Mouse (Mus musculus): ENCODE measurements around the gene Lrrc8d.

Lrrc8d gene

GRCm38 (mm10) chr5:105718138-105718670 lies 18.4 kb downstream of the Lrrc8d start:
- DNase-seq: no peak

GRCm38 (mm10) chr5:105721267-105721666 lies 21.5 kb downstream of the Lrrc8d start:
- no peak for DNase-seq

GRCm38 (mm10) chr5:105722807-105723206 lies 23.0 kb downstream of the Lrrc8d start:
- DNase-seq: no peak

- DNase-seq: peak; percentile 54
These were observed 30.5 kb downstream of the Lrrc8d start for GRCm38 (mm10) chr5:105730193-105730831.

DNA sequence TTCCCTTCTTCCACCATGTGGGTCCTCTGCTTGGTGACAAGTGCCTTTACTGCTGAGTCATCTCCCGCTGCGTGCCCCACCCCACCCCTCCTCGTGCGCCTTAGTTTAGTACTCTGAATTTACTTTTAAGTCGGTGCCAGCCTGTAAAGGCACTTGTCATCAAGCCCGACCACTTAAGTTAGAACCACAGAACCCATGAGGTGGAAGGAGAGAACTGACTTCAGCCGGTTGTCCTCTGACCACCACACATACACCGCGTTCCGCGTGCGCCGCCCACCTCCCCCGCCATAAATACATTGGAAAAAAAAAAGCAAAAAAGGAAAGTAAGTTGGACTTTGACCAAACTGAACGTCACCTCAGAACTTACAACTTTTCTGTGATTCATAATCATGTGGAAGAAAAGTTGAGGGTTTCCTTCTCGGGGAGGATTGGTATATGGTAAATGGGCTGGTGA lies 31.4 kb downstream of the Lrrc8d start:
- DNase-seq: no peak

DNA sequence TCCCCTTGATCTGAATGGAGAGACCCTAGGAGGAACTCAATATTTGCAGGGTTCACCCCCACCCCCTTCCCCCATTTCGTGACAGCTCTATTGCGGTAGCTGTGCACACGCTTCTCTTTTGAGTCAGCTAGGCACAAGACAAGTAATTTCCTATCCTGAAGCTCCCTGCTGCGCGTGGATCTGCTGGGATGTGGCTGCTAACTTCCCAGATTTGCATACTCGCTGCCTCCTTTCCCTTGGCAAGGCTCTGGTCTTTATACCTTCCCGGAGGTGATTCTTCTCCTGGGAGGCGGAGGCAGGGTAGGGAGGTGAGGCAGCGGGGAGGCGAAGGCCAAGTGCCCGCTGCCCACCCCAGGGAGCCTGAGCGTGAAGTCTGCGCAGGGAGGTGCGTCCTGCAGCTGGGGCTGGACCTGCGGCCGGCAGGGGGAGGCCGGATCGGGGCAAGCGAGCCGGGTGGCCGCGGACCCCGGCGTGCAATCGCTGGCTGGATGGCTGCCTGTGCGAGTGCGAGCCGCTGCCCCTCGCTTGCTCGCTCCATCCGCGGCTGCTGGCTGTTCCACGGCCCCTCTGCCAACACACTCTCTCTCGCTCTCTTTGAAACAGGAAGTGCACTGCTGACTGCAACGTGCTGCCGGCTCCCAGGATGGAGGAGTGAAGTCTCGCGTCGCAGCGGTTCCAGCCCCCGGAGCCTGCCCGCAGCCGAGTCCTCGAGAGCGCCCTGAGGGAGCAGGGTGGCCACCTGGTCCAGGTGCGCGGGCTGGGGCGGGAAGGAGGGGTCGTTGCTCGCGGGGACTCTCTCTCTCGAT lies 32.1 kb downstream of the Lrrc8d start:
- DNase-seq: peak; percentile 76

DNA sequence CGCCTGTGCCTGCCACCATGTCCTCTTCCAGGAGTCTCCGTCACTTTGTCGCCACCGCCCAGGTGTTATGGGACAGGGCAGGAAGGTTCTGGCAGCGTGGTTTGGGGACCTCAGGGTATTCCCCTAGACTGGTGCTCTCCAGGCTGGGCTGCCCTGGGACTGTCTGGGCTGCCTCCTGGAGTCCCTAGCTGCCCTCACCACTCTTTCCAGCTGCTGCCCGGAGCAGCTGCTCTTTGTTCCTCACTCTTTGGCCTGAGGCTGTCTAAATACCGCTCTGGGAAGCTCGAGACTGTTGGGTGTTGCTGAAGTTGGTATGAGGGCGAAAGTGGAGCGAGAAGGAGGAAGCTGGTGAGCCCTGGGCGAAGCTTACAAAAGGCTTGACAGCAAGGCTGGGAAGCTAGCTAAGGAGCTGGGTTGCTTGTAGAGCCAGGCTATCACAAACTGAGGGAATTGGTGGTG lies 32.7 kb downstream of the Lrrc8d start:
- DNase-seq: peak; percentile 62

DNA sequence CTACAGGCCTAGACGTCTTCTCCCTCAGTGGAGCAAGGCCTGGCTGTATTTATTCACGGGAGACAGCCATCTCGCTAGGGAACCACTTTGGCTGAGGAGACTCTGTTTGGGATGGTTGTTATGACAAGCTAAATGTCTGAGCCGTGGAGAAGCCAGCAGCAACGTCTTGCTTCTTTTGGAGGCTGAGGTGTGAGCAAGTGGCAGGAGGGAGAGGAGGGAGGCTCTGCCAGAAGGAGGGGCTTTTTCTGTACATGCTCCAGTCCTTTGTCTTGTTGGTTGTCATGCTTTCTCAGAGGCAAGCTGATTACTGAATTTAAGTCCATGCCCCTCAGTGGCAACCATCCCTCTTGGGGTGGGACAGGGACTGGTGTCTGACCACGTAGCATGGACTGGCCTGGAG lies 33.5 kb downstream of the Lrrc8d start:
- no peak for DNase-seq

- DNase-seq: no peak
These were observed 36.6 kb downstream of the Lrrc8d start for GRCm38 (mm10) chr5:105736365-105736764.

GRCm38 (mm10) chr5:105737145-105737544 lies 37.4 kb downstream of the Lrrc8d start:
- no peak for DNase-seq

- no peak for DNase-seq
These were observed 40.7 kb downstream of the Lrrc8d start for GRCm38 (mm10) chr5:105740437-105740836.

GRCm38 (mm10) chr5:105742641-105743040 lies 42.9 kb downstream of the Lrrc8d start:
- peak; percentile 66 for DNase-seq

DNA sequence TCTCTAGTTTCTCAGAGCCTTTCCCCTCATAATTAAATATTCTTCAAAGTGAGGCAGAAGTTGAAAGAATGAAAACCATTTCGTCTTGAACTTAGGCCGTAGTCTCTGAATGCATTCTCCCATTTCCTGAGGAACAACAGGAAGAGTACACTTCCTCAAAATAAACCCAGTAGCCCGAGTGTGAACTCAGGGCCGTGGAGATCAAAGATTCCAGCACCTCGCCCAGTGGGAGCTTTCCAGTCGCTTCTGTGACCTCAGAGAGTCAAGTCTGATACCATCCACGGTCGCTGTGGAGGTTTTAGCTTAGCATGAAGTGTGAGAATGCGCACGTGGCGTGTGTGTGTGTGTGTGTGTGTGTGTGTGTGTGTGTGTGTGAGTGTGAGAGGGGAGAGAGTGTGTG lies 45.6 kb downstream of the Lrrc8d start:
- no peak for DNase-seq

DNA sequence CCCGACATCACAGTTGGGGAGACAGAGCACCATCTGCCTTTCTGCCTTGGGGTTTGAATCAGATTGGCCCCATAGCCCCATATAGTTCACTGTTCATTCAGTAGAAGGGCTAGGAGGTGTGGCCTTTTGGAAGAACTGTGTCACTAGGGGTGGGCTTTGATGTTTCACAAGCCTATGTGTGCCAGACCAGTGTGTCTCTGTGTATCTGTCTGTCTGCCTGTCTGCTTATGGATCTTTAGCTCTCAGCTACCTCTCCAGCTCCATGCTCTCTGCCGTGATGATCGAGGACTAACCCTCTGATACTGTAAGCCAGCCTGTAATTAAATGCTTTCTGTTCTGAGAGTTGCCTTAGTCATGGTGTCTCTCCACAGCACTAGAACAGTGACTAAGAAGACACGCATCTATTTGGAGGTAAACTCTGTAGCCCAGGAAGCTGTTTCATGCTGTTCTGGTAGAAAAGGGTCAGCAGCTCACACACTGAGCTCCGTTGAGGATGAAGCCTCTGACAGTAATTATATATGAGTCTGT lies 46.2 kb downstream of the Lrrc8d start:
- no peak for DNase-seq

GRCm38 (mm10) chr5:105754803-105755202 lies 55.0 kb downstream of the Lrrc8d start:
- DNase-seq: no peak

DNA sequence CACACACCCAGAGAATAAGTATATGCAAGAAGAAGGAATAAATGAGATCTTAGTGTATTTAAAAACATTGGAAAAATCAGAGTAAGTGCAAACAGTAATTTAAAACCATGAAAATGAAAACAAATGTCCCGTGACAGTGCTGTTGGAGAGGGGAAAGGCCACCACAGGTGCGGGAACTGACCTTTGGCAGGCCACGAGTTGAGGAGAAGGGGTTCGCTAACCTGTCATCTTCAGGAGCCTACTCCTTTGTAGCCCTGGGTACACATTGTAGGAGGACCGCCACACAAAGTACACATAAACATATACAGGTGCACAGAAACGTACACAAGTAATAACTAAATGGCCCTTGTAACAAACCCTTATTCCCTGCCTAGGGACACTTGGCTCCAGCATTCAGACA lies 55.7 kb downstream of the Lrrc8d start:
- DNase-seq: no peak

DNA sequence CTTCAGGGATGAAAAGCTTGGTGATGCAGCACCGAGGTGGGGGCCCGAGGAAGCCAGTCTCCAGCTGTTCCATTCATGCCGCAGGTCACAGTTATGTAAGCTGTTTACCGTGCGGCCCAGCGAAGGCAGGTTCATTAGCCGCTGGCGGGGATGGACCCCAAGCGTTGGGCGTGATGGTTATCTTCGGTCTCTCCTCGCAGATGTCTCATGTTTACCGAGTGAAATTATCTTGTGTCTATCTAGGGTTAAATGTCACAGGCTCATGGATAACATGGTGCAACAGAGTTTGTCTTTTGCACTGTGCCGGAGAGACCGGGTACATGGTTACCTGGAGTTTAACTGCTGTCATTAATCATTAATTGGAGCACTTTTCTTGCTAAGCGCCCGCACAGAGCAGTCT lies 58.2 kb downstream of the Lrrc8d start:
- DNase-seq: peak; percentile 80

- peak; percentile 64 for DNase-seq
These were observed 59.1 kb downstream of the Lrrc8d start for GRCm38 (mm10) chr5:105758866-105759265.

DNA sequence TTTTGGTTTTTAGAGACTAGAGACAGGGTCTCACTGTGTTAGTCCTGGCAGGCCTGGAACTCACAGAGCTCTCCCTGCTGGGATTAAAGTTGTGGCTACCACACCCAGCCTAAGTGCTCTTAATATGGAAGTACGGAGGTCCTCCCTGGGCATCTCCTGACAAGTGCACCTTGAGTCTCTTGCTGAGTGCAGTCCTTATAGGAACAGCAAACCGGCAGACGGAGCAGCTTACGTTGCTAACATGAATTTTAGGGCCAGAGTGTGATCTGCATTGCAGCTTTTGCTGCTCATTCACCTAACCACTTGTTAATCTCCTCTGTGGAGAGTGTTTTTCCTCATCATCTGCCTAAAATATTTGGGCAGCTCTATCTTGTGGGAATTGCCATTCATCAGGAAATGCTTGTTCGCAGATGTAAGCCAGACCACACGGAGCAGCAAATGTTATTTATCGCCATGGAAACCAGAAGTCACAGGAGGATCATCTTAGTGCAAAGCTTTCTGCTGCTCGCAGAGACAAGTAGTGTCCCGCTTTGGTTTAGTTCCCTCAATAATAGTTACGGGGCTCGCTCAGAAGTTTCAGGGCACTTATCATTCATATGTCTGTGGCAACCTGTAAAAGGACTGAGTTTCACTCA lies 62.2 kb downstream of the Lrrc8d start:
- DNase-seq: no peak

DNA sequence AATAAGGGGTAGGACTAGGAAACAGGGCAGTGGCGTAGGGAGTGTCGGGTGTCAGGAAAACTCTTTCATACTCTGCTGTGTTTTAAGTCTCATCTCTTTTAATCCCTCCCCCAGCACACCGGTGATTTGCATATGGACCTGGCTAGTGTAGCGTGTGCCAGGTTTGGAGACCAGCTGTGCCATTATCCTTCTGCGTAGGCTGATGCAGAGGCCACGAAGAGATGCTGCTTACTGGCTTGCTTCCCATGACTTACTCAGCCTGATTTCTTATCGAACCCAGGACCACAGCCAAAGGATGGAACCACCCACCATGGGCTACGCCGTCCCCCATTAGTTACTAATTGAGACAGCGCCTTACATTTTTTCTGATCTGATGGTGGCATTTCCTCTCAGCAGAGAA lies 64.6 kb downstream of the Lrrc8d start:
- no peak for DNase-seq

DNA sequence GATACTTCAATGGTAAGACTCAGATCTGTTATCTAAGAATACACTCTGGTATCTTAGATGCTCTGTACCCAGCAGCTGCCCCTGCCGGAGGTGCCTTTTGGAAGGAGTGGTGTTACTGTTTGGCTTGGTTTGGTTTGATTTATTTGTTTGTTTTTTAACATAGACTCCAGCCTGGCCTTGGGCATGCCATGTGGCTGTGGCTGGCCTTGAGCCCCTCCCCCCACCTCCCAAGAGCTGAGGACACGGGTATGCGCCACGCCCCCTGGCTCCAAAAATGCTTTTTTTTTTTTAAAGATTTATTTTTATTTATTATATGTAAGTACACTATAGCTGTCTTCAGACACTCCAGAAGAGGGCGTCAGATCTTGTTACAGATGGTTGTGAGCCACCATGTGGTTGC lies 65.6 kb downstream of the Lrrc8d start:
- DNase-seq: no peak

DNA sequence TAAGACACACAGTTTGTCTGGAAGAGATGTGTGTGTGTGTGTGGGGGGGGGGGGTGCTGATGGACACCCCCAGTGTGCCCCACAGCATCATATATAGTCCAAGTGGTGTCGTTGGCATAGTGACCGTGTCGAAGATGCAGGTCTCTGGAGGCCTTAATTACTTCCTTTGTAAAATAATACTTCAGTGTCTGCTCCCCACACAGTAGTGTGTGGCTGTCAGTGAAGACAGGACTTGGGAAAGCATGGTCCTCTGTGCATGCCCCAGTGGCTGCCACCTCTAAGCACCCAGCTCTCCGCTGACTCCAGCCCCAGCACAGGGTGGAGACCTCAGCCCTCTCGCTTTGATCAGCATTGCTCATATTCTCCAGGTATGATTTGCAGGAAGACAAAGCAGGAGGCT lies 76.6 kb downstream of the Lrrc8d start:
- no peak for DNase-seq

DNA sequence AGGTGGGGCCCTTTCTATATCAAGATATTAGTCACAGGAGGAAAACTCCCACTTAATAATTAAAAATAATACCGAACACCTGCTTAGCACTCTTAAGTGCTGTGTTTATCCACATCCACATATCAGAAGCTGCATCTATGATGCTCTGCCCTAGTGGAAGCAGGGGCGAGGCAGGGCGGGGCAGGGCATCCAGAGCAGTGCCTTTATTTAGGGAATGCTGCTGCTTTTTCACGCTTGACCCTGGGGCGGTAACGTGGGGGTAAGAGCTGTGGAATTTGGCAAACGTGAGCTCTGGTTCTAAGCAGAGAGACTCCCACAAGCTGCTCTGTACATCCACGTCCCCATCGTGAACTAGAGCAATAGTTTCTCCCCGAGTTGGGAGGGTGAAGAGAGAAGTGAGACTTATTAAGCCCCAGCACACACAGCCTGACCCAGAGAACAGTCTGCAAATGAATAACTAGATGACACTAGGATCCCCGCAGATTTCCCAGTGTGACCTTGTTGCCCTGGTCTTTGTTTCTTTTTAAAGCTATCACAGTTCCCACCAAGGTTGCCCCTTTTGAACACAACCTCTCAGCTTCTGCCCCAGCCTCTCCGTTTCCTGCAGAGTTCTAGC lies 77.3 kb downstream of the Lrrc8d start:
- DNase-seq: no peak

Data from kidney, adult 18-20 months (tissue).